20 mouse cellular contexts compared by ENCODE assay signal in the genomic region with DNA sequence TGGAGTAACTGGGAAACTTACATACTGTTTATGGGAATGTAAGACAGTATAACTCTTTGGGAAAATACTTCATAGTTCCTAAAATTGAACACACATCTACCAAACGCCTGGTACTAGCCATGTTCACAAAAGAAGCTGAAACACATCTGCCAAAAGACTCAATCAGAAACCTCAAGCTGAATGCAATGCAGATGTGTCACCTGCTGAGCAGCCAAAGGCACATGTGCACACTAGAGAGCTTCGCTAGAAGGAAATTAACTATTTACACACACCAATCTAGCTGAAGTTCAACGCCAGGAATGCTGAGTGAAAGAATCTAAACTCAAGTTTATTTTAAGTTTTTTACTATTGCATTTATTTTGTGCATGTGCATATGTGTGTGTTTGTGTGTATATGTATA. TPM values are rescaled to one million over a fixed set of nuclear protein-coding genes. Genes with fewer than 3 reads are reported as not detected.
A peak's percentile ranks its signal among the peaks of the same experiment; 100 is the strongest.
DNase-seq lines count a peak whose midpoint lies in the region; TF ChIP-seq lines count a peak whose summit lies in the region.
"Had no signal": no experiment of that assay in that cellular context is flagged by ENCODE, and none has a peak within 500 bp of the region (broad histone marks: within the 10 kb centered on the region; RNA-seq: fewer than 3 reads in every experiment).

No protein-coding gene starts in this region.

- TF ChIP-seq CTCF in thymus, adult 2 months (IDR thresholded peaks at IDR 0.05; ENCODE audit: borderline replicate concordance, control insufficient read depth, extremely low read depth, insufficient read depth, low read length, poor library complexity), result no peak

- peak; percentile 32 for DNase-seq in thymus, adult 2 months
- no peak for DNase-seq in thymus, adult 18-20 months
- peak; percentile 44 for DNase-seq in forelimb bud, embryonic 11.5 days (ENCODE audit: low read depth, low spot score)
- DNase-seq in thymus, postnatal 10 days (ENCODE audit: low spot score in 2 of 2), result peak; percentile 40 to 43
- no peak for DNase-seq in left cerebral cortex, adult 11 months (ENCODE audit: low spot score)
- no peak for DNase-seq in gastrocnemius, postnatal 36 days
- DNase-seq: adrenal gland, adult 8-10 months; adrenal gland, postnatal 36 days; cerebellum, adult 2 months; cerebellum, postnatal 14 days; gastrocnemius, adult 2 months; gastrocnemius, postnatal 25 days; heart, adult 11 months; heart, postnatal 4 days had no signal

- no peak for TF ChIP-seq POLR2A in thymus, adult 2 months (IDR thresholded peaks at IDR 0.05; ENCODE audit: control insufficient read depth, extremely low read depth, insufficient read depth, low read length, poor library complexity)

- H3K4me1 ChIP-seq in thymus, adult 2 months (replicated peaks; ENCODE audit: control insufficient read depth, insufficient read depth, low read length), result peaks cover 25% of the 10 kb centered on the region
- H3K4me1 ChIP-seq: heart, embryonic 13.5 days; hindbrain, embryonic 12.5 days had no signal

- peaks cover 13% of the 10 kb centered on the region for H3K36me3 ChIP-seq in thymus, adult 2 months (ENCODE audit: control insufficient read depth, insufficient read depth, low read length)
- H3K36me3 ChIP-seq: heart, embryonic 13.5 days; hindbrain, embryonic 12.5 days had no signal

- intact Hi-C loops in gastrocnemius, postnatal 36 days (cut with DNase I), result no loop called here

- no peak overlapping the region for H3K27ac ChIP-seq in thymus, adult 2 months (ENCODE audit: control insufficient read depth, insufficient read depth, low read length)
- H3K27ac ChIP-seq: forebrain, embryonic 12.5 days; gastrocnemius, adult 2 months; heart, embryonic 13.5 days; hindbrain, embryonic 12.5 days had no signal

- H3K4me3 ChIP-seq in thymus, adult 2 months (ENCODE audit: control insufficient read depth, insufficient read depth, low read length), result no peak overlapping the region
- H3K4me3 ChIP-seq: forebrain, embryonic 12.5 days; gastrocnemius, adult 2 months; heart, embryonic 13.5 days; hindbrain, embryonic 12.5 days had no signal

- H3K27me3 ChIP-seq in thymus, adult 2 months (ENCODE audit: control insufficient read depth, insufficient read depth, low read length), result no peaks in the 10 kb centered on the region
- H3K27me3 ChIP-seq: forebrain, embryonic 12.5 days; heart, embryonic 13.5 days; hindbrain, embryonic 12.5 days had no signal

- 29% methylated on average over 3 of the region's 3 CpGs for WGBS in thymus, adult 2 months

RNA-seq across cellular contexts. Expression of a gene that starts 43.6 kb away (rescaled TPM):
- 63.8 and 65.4 TPM in 2 replicates for polyA plus RNA-seq in thymus, adult 2 months (2012; rRNA removed)
- total RNA-seq in gastrocnemius, postnatal 36 days (2021), result 10 to 100 TPM; 15.6 to 20.1 TPM

RNA-seq across cellular contexts. Expression of a gene that starts 43.7 kb away (rescaled TPM):
- 50.2 and 54.6 TPM in 2 replicates for polyA plus RNA-seq in thymus, adult 2 months (2012; rRNA removed)
- total RNA-seq in gastrocnemius, postnatal 36 days (2021), result under 1 TPM; 0.44 to 0.87 TPM

RNA-seq across cellular contexts. Expression of a gene that starts 44.0 kb away (rescaled TPM):
- 15.7 and 19.4 TPM in 2 replicates for polyA plus RNA-seq in thymus, adult 2 months (2012; rRNA removed)
- total RNA-seq in gastrocnemius, postnatal 36 days (2021), result not detected
- total RNA-seq: adrenal gland, adult 8-10 months; adrenal gland, postnatal 36 days; ES-E14; gastrocnemius, adult 2 months; gastrocnemius, postnatal 25 days; heart, postnatal 4 days had no signal
- polyA plus RNA-seq: forebrain, embryonic 12.5 days; heart, postnatal 0 days; inflammation-experienced regulatory T-cells, adult 6 months had no signal

Comparison
In these comparisons a context has a peak if more than half of its experiments do, and no peak if none do; other contexts are left out.
1. DNase-seq: peak in thymus, adult 2 months (single experiment), forelimb bud, embryonic 11.5 days (single experiment) and thymus, postnatal 10 days (2 of 2); none in thymus, adult 18-20 months (0 of 2), left cerebral cortex, adult 11 months (single experiment) and gastrocnemius, postnatal 36 days (0 of 2).